Mouse (Mus musculus) brain, embryonic 14.5 days (tissue): ENCODE measurements around the gene Pld3.

Source experiments
- CTCF ChIP-seq: fragments of 200-500 bp; IDR thresholded peaks from 2 replicates; pipeline ENCODE4 v1.5.1; 2012; ENCODE audit warnings: inconsistent platforms, mild to moderate bottlenecking, moderate library complexity, borderline replicate concordance; ENCODE audit not compliant: insufficient read depth, insufficient read length; ENCODE audit errors: extremely low read depth
- POLR2A ChIP-seq: fragments of 200-500 bp; IDR thresholded peaks from 2 replicates; pipeline ENCODE4 v1.6.1; 2012; ENCODE audit warnings: mild to moderate bottlenecking, inconsistent platforms, borderline replicate concordance; ENCODE audit not compliant: poor library complexity, insufficient read depth, insufficient read length, severe bottlenecking; ENCODE audit errors: extremely low read depth

- TF ChIP-seq POLR2A (no peak), CTCF (no peak)
These were observed 11.1 kb downstream of the Pld3 start for GRCm38 (mm10) chr7:27541922-27542321.
